Mouse (Mus musculus) lung, postnatal 0 days (tissue): ENCODE measurements around the gene Tfdp1.

Source experiments
- CTCF ChIP-seq: IDR thresholded peaks from 2 replicates; pipeline ENCODE4 v1.5.1; 2016; ENCODE audit warnings: antibody characterized with exemption, mild to moderate bottlenecking
- EP300 ChIP-seq: IDR thresholded peaks from 2 replicates; pipeline ENCODE4 v1.6.1; 2016; ENCODE audit warnings: antibody characterized with exemption, mild to moderate bottlenecking, control low read depth

DNA sequence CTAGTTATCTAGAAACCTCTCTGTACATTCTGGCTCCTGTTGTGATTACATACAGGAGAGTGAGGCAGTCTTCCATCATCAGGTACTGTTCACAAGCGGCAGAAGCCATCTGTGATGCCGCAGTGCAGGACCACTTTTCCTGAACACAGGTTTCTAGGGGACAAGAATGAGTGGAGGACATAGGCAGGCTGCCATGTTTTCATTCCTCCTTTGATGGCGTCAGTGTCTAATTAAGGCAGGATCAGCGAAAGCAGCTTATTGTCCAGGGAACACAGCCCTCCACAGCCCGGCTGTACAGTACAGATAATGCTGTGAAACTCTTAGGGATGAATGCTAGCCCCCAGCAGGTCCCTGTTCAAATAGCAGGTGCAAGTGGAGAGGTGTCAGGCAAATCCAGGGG lies 67.5 kb downstream of the Tfdp1 start:
- TF ChIP-seq CTCF (no peak), EP300 (no peak)
